Mouse (Mus musculus) ES-E14 (cell line): ENCODE data around the gene Efna2.

Experiments
- CHD2 ChIP-seq: IDR thresholded peaks from 2 replicates; pipeline ENCODE4 v1.6.1; 2014; ENCODE audit warnings: mild to moderate bottlenecking, low read depth, low read length, inconsistent platforms
- ZC3H11A ChIP-seq: IDR thresholded peaks from 2 replicates; pipeline ENCODE4 v1.6.1; 2012; ENCODE audit warnings: low read depth, mild to moderate bottlenecking, inconsistent platforms, low read length, borderline replicate concordance

DNA sequence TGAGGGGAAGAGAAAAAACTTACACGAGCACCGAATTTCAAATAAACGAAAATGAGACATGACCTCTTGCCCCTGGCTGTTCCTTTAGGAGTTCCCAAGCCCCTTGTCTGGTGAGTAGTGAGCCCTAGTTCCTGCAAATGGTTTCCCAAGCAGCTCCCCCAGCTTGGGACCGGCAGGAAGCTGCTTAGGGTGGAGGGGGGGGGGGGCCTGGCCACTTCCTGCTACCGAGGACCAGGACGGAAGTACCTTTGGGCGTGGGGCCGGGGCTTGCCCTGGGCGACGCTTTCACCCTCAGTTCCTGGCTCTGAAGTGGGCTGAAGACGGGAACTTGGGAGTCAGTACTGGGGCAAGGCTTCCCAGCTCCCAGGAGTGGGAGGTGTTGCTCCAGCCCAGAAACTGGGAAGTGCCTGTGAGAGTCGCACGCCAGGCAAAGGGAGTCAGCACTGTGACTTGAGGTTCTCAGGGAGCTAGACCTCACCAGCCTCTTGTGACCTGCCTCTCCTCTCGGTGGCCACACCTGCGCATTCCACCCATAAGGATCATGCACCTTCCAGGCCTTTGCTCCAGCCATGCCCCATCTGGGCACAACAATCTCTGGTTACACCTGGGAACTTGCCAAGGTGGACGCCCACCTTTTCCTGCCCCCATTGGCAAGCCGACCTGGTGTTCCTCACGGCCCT lies 20.8 kb upstream of the Efna2 start:
- TF ChIP-seq ZC3H11A (no peak), CHD2 (no peak)
